Mouse (Mus musculus) layer of hippocampus, adult 9-11 months (tissue): Measurements from ENCODE around the gene Rpl3l.

Source experiments
- DNase-seq: peaks from one replicate; pipeline ENCODE4 v3.0.0; 2022

Gene Rpl3l

GRCm38 (mm10) chr17:24745526-24746497, 18.2 kb downstream of the Rpl3l start:
- DNase-seq = peak; percentile 84

GRCm38 (mm10) chr17:24746986-24747385, 19.4 kb downstream of the Rpl3l start:
- DNase-seq = no peak

- DNase-seq = no peak
Observed at GRCm38 (mm10) chr17:24751528-24751927, 23.9 kb downstream of the Rpl3l start.

- DNase-seq = no peak
Observed at GRCm38 (mm10) chr17:24752415-24753394, 25.1 kb downstream of the Rpl3l start, which contains the start of gene Hs3st6. Gene Hs3st6 (plus strand): TSS chr17:24752988.

GRCm38 (mm10) chr17:24757394-24757793, 29.8 kb downstream of the Rpl3l start:
- DNase-seq = no peak

GRCm38 (mm10) chr17:24761121-24761520, 33.5 kb downstream of the Rpl3l start:
- no peak for DNase-seq

- DNase-seq = no peak
Observed at GRCm38 (mm10) chr17:24765016-24765905, 37.6 kb downstream of the Rpl3l start.

GRCm38 (mm10) chr17:24766266-24766875, 38.8 kb downstream of the Rpl3l start:
- no peak for DNase-seq

GRCm38 (mm10) chr17:24769146-24769545, 41.5 kb downstream of the Rpl3l start:
- DNase-seq = no peak

GRCm38 (mm10) chr17:24773241-24773640, 45.6 kb downstream of the Rpl3l start:
- no peak for DNase-seq

GRCm38 (mm10) chr17:24775173-24775572, 47.6 kb downstream of the Rpl3l start:
- DNase-seq = no peak

- no peak for DNase-seq
Observed at GRCm38 (mm10) chr17:24777073-24777472, 49.5 kb downstream of the Rpl3l start.

- DNase-seq = no peak
Observed at GRCm38 (mm10) chr17:24780821-24781220, 53.2 kb downstream of the Rpl3l start.
